In the genomic region with DNA sequence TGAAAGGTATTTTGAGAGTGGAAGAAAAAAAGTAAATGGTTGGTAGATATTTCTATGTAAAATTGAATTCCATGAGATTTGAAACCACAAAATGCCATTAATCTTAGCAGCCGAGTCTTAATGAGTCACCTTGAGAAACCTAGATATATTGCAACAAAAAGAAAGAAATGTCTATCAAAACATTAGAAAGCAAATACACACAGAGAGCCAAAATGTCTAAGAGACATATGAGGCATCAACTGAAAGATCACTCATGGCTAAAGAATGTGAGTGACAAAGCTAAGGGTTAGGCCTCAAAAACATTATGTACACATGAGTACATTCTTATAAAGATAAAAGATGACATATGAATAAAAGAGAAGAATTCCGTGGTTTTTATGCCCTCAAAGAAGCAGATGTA, we compare ENCODE assay signal across 19 mouse cellular contexts. TPM values are rescaled to one million over a fixed set of nuclear protein-coding genes. Genes with fewer than 3 reads are reported as not detected.
DNase-seq lines count a peak whose midpoint lies in the region; TF ChIP-seq lines count a peak whose summit lies in the region.
"Had no signal": no experiment of that assay in that cellular context is flagged by ENCODE, and none has a peak within 500 bp of the region (broad histone marks: within the 10 kb centered on the region; RNA-seq: fewer than 3 reads in every experiment).

No protein-coding gene starts in this region.

- H3K36me3 ChIP-seq in C2C12 (ENCODE audit: control insufficient read depth, insufficient read depth) (no peaks in the 10 kb centered on the region), myocyte (ENCODE audit: control insufficient read depth, insufficient read depth) (no peaks in the 10 kb centered on the region)
- H3K36me3 ChIP-seq: embryonic facial prominence, embryonic 10.5 days; embryonic facial prominence, embryonic 12.5 days had no signal

- H3K79me3 ChIP-seq in C2C12 (ENCODE audit: low read depth), result no peaks in the 10 kb centered on the region

- no peak overlapping the region for H3K4me2 ChIP-seq in myocyte (ENCODE audit: low read depth)
- H3K4me2 ChIP-seq: embryonic facial prominence, embryonic 12.5 days; forebrain, embryonic 13.5 days had no signal

- peak; percentile 57 for DNase-seq in 3134 (ENCODE audit: extremely low read depth, insufficient read length, low spot score)
- DNase-seq in NIH3T3 (ENCODE audit: low read depth), result peak; percentile 59
- DNase-seq in testis, postnatal 14 days (ENCODE audit: low spot score), result no peak
- DNase-seq in cerebellum, postnatal 36 days, result no peak
- no peak for DNase-seq in layer of hippocampus, adult 2 months (ENCODE audit: low spot score in 2 of 2)
- DNase-seq: adrenal gland, adult 2 months; adrenal gland, postnatal 10 days; adrenal gland, postnatal 25 days; B cell, adult 2 months; cerebellum, adult 11 months; cerebellum, adult 18-20 months; cerebellum, adult 8-10 months; cerebellum, adult 9-11 months; cerebellum, postnatal 14 days had no signal

- no peaks in the 10 kb centered on the region for H3K79me2 ChIP-seq in C2C12 (ENCODE audit: control insufficient read depth, insufficient read depth)
- H3K79me2 ChIP-seq in myocyte (ENCODE audit: control insufficient read depth, insufficient read depth), result no peaks in the 10 kb centered on the region

- no peak overlapping the region for H3ac ChIP-seq in C2C12 (ENCODE audit: control insufficient read depth, insufficient read length, low read depth)
- no peak overlapping the region for H3ac ChIP-seq in myocyte (ENCODE audit: control insufficient read depth, insufficient read length)

- no peak for TF ChIP-seq CTCF in C2C12 (IDR thresholded peaks at IDR 0.05; ENCODE audit: control insufficient read depth, insufficient read depth, insufficient read length)
- TF ChIP-seq CTCF in layer of hippocampus, adult 2 months (conservative IDR thresholded peaks at IDR 0.05), result no peak

- H3K27me3 ChIP-seq in C2C12 (ENCODE audit: control insufficient read depth, insufficient read depth, insufficient read length), result no peaks in the 10 kb centered on the region
- H3K27me3 ChIP-seq in myocyte (ENCODE audit: control insufficient read depth, insufficient read depth, insufficient read length), result no peaks in the 10 kb centered on the region
- H3K27me3 ChIP-seq: embryonic facial prominence, embryonic 12.5 days; forebrain, embryonic 13.5 days had no signal

- no peak overlapping the region for H3K27ac ChIP-seq in layer of hippocampus, adult 2 months
- H3K27ac ChIP-seq: embryonic facial prominence, embryonic 10.5 days; embryonic facial prominence, embryonic 12.5 days; forebrain, embryonic 13.5 days had no signal

- H3K4me3 ChIP-seq in C2C12 (ENCODE audit: insufficient read depth, poor library complexity, severe bottlenecking) (no peak overlapping the region), myocyte (no peak overlapping the region)
- no peak overlapping the region for H3K4me3 ChIP-seq in layer of hippocampus, adult 2 months
- H3K4me3 ChIP-seq: embryonic facial prominence, embryonic 10.5 days; embryonic facial prominence, embryonic 12.5 days; forebrain, embryonic 13.5 days had no signal

- TF ChIP-seq POLR2A in myocyte (IDR thresholded peaks at IDR 0.05; ENCODE audit: insufficient read length, low read depth), result no peak

TF ChIP-seq in C2C12, 6 proteins besides CTCF, POLR2A, EP300 and RAD21:
- TF ChIP-seq FOSL1 (IDR thresholded peaks at IDR 0.05; ENCODE audit: insufficient read depth, low read length, poor library complexity, severe bottlenecking) (peak; percentile 92), CEBPB (IDR thresholded peaks at IDR 0.05; ENCODE audit: low read depth) (peak; percentile 82), MYOD1 (IDR thresholded peaks at IDR 0.05; ENCODE audit: control insufficient read depth, insufficient read length, low read depth) (peak; percentile 33), USF1 (IDR thresholded peaks at IDR 0.05; ENCODE audit: low read depth) (no peak)
TF ChIP-seq in C2C12: peak in this region for 3.

TF ChIP-seq in myocyte, 11 proteins besides CTCF, POLR2A, EP300 and RAD21:
- TF ChIP-seq SRF (IDR thresholded peaks at IDR 0.05; ENCODE audit: control insufficient read depth, insufficient read length, low read depth), result no peak
- peak; percentile 30; the same call in 1 of the 2 replicates for TF ChIP-seq CEBPB (IDR thresholded peaks at IDR 0.05; ENCODE audit: insufficient read depth, poor library complexity, severe bottlenecking)

RNA-seq across cellular contexts. Expression of a gene that starts 26.1 kb away (rescaled TPM):
- 0.30 TPM for polyA plus RNA-seq in C2C12 (2012; fragmentation: generic; extraction: Trizol)
- 0.02 TPM for polyA plus RNA-seq in myocyte (2012; fragmentation: generic; extraction: Trizol)
- 10 to 100 TPM; 65.4 to 68.6 TPM for total RNA-seq in layer of hippocampus, adult 2 months (2021)
- total RNA-seq: adrenal gland, postnatal 25 days had no signal
- polyA plus RNA-seq: adrenal gland, adult 2 months had no signal

Comparison
In these comparisons a context has a peak if more than half of its experiments do, and no peak if none do; other contexts are left out.
1. DNase-seq: peak in 3134 (single experiment) and NIH3T3 (single experiment); none in testis, postnatal 14 days (single experiment), cerebellum, postnatal 36 days (0 of 2) and layer of hippocampus, adult 2 months (0 of 2).